Mouse (Mus musculus): ENCODE measurements at regions not wholly inside any gene's neighbourhood (a gene's known extent, or its start where the extent isn't known, plus 50 kb on each side); places are given as distances from the start of the nearest gene placed in this dataset.
A peak's percentile ranks its signal among the peaks of the same experiment; 100 is the strongest.

DNA sequence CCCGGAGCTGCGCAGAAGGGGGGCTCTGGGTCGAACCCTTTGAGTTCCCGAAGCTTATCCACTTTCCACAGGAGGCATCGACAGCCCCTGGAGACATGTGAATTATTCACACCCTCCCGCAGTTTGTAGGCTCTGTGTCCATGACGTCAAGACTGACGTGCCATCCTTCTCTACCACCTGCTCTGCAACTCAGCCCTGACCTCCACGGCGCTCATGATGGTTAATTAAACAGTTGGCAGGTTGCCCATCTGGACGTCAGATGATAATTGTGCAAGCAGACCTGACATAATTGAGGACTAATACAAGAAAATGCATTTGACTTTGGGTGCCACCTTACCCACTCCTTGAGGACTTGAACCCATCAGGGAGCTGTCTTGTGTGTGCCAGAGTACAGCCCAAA lies 121.1 kb upstream of the Ppp1r26 start:
- no peak for ATAC-seq (ENCODE audit: low FRiP score)
- H3K9me3 ChIP-seq (replicated peaks): no peaks in the 10 kb centered on the region

DNA sequence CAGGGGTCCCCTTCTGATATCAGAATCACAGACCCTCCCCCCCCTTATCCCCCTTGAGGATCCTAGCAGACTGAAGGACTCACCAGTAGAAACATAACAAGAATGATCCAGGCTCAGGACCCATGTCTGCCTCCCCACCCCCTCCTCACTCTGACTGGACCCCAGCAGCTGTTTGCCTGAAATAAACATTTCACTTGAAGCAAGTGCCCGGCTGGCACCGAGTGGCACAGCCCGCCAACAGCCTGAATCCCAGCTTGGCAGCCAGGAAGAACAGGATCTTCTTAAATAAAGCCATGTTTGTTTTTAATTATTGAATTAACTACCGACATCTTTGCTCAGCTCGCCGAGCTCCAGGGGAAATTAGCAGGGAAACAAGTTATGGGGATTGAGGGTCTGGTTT lies 120.5 kb upstream of the Ppp1r26 start:
- no peak for ATAC-seq (ENCODE audit: low FRiP score)
- 40% methylated on average over 6 of the region's 6 CpGs for WGBS

More for the DNA sequence above, 121.1 kb upstream of the Ppp1r26 start:
- Histone ChIP-seq H3K4me3 (replicated peaks) (no peak overlapping the region), H3K27ac (replicated peaks) (no peak overlapping the region), H3K4me2 (no peak overlapping the region), H3K4me1 (peaks cover 9% of the 10 kb centered on the region), H3K36me3 (no peaks in the 10 kb centered on the region), H3K9ac (replicated peaks) (no peak overlapping the region), H3K27me3 (replicated peaks) (no peaks in the 10 kb centered on the region)
- WGBS: 52% methylated on average over 11 of the region's 11 CpGs

DNA sequence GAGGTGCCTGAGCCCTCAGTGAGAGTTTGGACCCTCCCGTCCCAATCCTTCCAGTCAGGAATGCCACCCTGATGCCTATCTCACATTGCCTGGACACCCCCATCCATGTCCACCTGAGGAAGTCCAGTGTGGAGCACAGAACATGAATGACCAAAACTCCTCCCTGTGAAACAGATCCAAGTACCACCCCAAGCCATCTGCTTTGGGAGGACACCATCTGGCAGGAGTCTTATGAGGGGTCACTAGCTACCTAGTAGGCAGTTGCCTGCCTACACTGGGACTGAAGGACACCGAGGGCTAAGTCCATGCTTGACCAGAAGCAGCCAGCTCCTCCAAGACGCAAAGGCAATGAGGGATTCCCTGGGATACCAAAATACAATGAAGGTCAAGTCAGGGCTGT lies 119.9 kb upstream of the Ppp1r26 start:
- no peaks in the 10 kb centered on the region for H3K27me3 ChIP-seq (replicated peaks)
- no peak overlapping the region for H3K27ac ChIP-seq (replicated peaks)
- no peak for ATAC-seq (ENCODE audit: low FRiP score)
- H3K4me3 ChIP-seq (replicated peaks): no peak overlapping the region
- no peak overlapping the region for H3K9ac ChIP-seq (replicated peaks)
- peaks cover 9% of the 10 kb centered on the region for H3K4me1 ChIP-seq
- no peaks in the 10 kb centered on the region for H3K9me3 ChIP-seq (replicated peaks)
- H3K36me3 ChIP-seq: no peaks in the 10 kb centered on the region
- WGBS: 95% methylated on average over 3 of the region's 3 CpGs
- H3K4me2 ChIP-seq: no peak overlapping the region

More for the DNA sequence above, 120.5 kb upstream of the Ppp1r26 start:
- Histone ChIP-seq H3K4me2 (no peak overlapping the region), H3K27ac (replicated peaks) (no peak overlapping the region), H3K4me1 (peaks cover 9% of the 10 kb centered on the region), H3K9me3 (replicated peaks) (no peaks in the 10 kb centered on the region), H3K36me3 (no peaks in the 10 kb centered on the region), H3K9ac (replicated peaks) (no peak overlapping the region), H3K4me3 (replicated peaks) (no peak overlapping the region), H3K27me3 (replicated peaks) (no peaks in the 10 kb centered on the region)

DNA sequence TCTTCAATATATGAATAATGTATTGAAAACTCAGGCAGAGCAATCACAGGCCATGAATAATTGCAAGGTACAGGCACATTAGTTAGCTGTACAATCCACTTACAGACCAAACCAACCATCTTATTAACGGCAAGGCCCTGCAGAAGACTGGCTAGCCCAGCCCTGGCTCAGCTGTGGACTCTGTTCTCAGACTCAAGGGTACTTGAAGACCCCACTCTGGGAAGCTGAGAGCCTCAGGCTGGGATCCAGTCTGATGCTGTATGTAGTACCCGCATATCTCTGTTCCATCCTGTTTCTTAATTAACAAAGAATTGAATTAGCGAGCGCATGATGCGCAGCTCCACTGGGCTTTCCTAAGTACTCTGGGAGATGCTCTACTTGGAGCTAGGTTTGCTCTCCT lies 117.5 kb upstream of the Ppp1r26 start:
- no peak for ATAC-seq (ENCODE audit: low FRiP score)
- no peak overlapping the region for H3K4me2 ChIP-seq
- no peaks in the 10 kb centered on the region for H3K9me3 ChIP-seq (replicated peaks)
- no peaks in the 10 kb centered on the region for H3K27me3 ChIP-seq (replicated peaks)
- H3K27ac ChIP-seq (replicated peaks): no peak overlapping the region
- 73% methylated on average over 5 of the region's 5 CpGs for WGBS
- no peaks in the 10 kb centered on the region for H3K36me3 ChIP-seq
- H3K9ac ChIP-seq (replicated peaks): no peak overlapping the region
- peaks cover 9% of the 10 kb centered on the region for H3K4me1 ChIP-seq
- no peak overlapping the region for H3K4me3 ChIP-seq (replicated peaks)

DNA sequence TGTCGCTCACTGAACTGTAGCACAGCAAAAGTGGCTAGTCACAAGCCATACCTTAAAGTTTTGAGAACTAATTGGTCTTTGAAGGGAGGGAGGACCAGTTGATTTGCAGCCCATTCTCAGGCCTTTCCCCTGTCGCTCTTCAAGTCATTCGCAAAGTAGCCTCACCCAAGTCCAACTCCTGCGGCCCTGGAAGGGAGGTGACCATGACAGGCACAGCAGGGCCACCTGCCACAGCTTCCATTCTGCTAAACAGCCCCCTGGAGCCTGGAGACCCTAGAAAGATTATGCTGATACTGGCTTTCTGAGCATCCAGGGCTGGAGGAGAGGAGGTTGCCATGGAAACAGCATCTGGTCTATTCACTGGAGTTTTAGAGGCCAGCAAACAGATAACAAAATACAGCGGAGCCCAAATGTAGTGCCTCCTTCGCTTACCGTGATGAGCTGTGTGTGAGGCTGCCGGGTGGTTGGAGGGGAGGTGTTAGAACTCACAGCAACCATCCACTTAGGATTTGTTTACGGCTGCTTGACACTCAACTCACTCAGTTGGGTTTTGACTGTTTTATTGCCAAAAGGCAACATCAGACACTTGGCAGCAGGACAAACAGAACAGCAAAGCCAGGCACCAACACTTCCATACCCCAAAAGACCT lies 111.3 kb upstream of the Ppp1r26 start:
- WGBS: 29% methylated on average over 9 of the region's 9 CpGs
- Histone ChIP-seq H3K4me3 (replicated peaks) (no peak overlapping the region), H3K4me2 (no peak overlapping the region; the same call in 1 of the 2 replicates), H3K36me3 (no peaks in the 10 kb centered on the region), H3K9ac (replicated peaks) (no peak overlapping the region), H3K27me3 (replicated peaks) (no peaks in the 10 kb centered on the region), H3K9me3 (replicated peaks) (no peaks in the 10 kb centered on the region), H3K27ac (replicated peaks) (peak overlapping the region; percentile 54), H3K4me1 (peaks cover 28% of the 10 kb centered on the region)
- peak; percentile 72 for ATAC-seq (ENCODE audit: low FRiP score)

DNA sequence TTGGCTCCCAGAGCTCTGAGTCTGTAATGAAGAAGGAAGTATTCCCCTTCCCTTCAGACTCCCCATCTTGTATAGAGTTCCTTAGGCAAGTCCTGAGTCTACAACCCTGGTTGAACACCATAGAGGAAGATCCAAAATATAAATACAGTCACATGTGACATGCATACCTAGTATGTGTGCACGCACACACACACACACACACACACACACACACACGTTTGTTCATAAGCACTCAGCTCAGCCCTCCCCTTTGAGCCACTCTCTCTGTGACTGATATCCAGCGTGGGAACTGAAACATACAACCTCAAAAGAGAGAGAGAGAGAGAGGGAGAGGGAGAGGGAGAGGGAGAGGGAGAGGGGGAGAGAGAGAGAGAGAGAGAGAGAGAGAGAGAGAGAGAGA lies 110.8 kb upstream of the Ppp1r26 start:
- peak; percentile 29; the same call in 1 of the 2 replicates for ATAC-seq (ENCODE audit: low FRiP score)
- Histone ChIP-seq H3K27ac (replicated peaks) (peak overlapping the region; percentile 54), H3K9ac (replicated peaks) (no peak overlapping the region)

DNA sequence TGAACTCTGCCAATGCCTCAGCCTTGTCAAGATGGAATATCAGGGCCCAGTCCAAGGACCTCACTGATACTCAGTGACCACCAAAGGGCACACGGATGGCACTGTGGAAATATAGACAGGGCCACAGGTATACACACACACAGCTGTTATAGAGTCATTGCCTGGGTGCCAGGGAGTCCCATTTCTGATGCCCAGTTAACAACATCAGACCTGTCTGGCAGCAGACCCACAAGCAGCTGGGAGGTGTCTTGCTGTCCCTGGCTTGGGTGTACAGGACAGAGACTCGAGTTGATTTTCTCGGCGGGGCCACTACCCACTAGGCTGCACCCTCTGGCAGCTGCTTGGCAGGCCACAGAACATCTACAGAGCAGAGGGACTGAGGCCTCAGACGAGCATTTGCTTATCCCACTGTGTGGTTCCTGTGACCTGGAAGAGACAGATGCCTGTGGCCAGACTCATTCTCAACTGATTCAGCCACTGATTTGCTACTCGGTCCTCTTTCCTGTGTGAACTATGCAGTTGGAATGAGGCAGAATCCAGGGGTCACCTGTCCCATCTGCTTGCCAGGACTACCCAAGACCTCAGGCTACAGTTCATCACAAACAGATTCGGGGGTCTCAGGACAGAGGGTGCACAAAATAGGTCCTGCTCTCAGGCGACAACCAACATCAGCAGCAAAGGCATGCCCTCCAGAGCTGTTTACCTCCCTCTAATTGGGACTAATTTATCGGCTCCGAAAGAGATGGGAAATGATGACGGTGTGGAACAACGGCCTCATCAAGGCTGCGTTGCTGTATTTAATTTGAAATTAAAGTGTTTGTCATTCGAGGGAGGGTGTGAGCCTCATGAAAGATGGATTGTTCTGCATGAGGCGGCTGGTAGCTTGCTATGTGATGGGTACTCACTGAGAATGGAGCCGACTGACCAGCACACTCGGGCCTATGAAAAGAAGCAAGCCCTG lies 110.0 kb upstream of the Ppp1r26 start:
- no peaks in the 10 kb centered on the region for H3K9me3 ChIP-seq (replicated peaks)
- H3K36me3 ChIP-seq: no peaks in the 10 kb centered on the region
- no peak overlapping the region for H3K27ac ChIP-seq (replicated peaks)
- H3K4me3 ChIP-seq (replicated peaks): no peak overlapping the region
- H3K27me3 ChIP-seq (replicated peaks): no peaks in the 10 kb centered on the region
- WGBS: 57% methylated on average over 17 of the region's 17 CpGs
- H3K4me2 ChIP-seq: no peak overlapping the region
- no peak for ATAC-seq (ENCODE audit: low FRiP score)
- H3K4me1 ChIP-seq: peaks cover 28% of the 10 kb centered on the region
- H3K9ac ChIP-seq (replicated peaks): no peak overlapping the region

More for the DNA sequence above, 110.8 kb upstream of the Ppp1r26 start:
- Histone ChIP-seq H3K36me3 (no peaks in the 10 kb centered on the region), H3K4me3 (replicated peaks) (no peak overlapping the region), H3K4me1 (peaks cover 28% of the 10 kb centered on the region), H3K27me3 (replicated peaks) (no peaks in the 10 kb centered on the region), H3K9me3 (replicated peaks) (no peaks in the 10 kb centered on the region), H3K4me2 (no peak overlapping the region)
- 58% methylated on average over 3 of the region's 3 CpGs for WGBS

DNA sequence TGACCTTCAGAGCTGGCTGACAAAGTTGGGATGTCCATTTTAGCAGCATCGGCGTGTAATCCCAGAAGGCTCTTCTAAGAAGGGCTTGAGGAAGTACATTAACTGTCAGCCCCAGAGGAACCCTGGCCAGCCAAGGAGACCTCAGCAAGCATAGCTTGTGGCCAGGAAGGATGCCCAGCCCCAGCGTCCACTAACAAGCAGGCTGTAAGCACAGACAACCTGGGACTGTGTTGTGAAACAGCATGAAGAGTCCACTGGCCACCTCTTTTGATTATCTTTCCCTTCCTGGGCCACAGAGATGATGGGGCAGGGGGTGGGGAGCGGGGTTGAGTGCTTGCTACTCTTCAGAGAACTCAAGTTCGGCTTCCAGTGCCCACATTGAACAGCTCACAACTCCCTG lies 109.0 kb upstream of the Ppp1r26 start:
- peaks cover 28% of the 10 kb centered on the region for H3K4me1 ChIP-seq
- H3K4me3 ChIP-seq (replicated peaks): no peak overlapping the region
- no peak overlapping the region for H3K27ac ChIP-seq (replicated peaks)
- H3K27me3 ChIP-seq (replicated peaks): no peaks in the 10 kb centered on the region
- H3K36me3 ChIP-seq: no peaks in the 10 kb centered on the region
- H3K9ac ChIP-seq (replicated peaks): no peak overlapping the region
- H3K4me2 ChIP-seq: no peak overlapping the region
- no peaks in the 10 kb centered on the region for H3K9me3 ChIP-seq (replicated peaks)
- ATAC-seq (ENCODE audit: low FRiP score): no peak
- 84% methylated on average over 5 of the region's 5 CpGs for WGBS

DNA sequence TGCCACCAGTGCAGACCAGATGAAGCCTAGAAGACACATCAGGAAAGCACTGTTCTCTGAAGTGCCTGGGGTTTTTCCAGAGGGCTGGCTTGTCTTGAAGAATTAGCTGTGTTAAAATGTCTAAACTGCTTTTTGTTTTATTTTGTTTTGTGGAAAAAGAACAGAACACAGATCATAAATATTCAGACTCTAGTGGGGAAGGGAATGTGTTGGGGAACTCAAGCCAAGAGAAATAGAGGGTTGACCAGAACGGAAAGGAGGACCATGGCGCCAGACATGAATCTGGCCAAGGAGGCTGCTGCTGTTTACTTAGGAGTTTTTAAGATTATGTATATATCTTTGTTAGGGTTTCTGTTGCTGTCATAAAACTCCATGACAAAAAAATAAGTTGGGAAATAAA lies 105.3 kb upstream of the Ppp1r26 start:
- H3K36me3 ChIP-seq: no peaks in the 10 kb centered on the region
- H3K4me3 ChIP-seq (replicated peaks): no peak overlapping the region
- no peaks in the 10 kb centered on the region for H3K27me3 ChIP-seq (replicated peaks)
- no peak overlapping the region for H3K9ac ChIP-seq (replicated peaks)
- ATAC-seq (ENCODE audit: low FRiP score): no peak
- no peak overlapping the region for H3K4me2 ChIP-seq
- H3K4me1 ChIP-seq: peaks cover 10% of the 10 kb centered on the region; the same call in 1 of the 2 replicates
- 79% methylated on average over 2 of the region's 2 CpGs for WGBS
- no peaks in the 10 kb centered on the region for H3K9me3 ChIP-seq (replicated peaks)
- H3K27ac ChIP-seq (replicated peaks): no peak overlapping the region

DNA sequence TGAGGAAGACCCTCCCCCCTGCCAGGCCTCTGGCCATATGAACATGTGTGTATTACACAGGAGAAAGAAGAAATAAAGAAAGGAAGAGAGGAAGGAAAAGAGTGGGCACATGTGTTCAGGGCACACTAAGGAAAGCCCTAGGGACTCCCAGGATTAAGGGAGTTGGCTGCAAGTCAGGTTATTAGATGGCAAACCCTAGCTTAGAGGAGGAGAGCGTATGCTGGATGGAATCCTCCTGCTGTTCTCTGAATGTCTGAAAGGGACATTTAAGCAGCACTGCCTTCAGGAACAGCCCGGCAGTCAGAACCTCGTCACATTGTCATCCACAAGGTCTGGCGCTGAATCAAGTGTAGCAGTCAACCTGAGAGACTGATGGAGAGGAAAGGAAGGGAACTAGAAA lies 98.1 kb upstream of the Ppp1r26 start:
- no peak overlapping the region for H3K9ac ChIP-seq (replicated peaks)
- ATAC-seq (ENCODE audit: low FRiP score): no peak
- H3K27me3 ChIP-seq (replicated peaks): no peaks in the 10 kb centered on the region
- H3K36me3 ChIP-seq: no peaks in the 10 kb centered on the region
- no peak overlapping the region for H3K27ac ChIP-seq (replicated peaks)
- no peak overlapping the region for H3K4me2 ChIP-seq
- no peak overlapping the region for H3K4me3 ChIP-seq (replicated peaks)
- H3K9me3 ChIP-seq (replicated peaks): no peaks in the 10 kb centered on the region
- 54% methylated on average over 4 of the region's 4 CpGs for WGBS
- H3K4me1 ChIP-seq: no peaks in the 10 kb centered on the region

DNA sequence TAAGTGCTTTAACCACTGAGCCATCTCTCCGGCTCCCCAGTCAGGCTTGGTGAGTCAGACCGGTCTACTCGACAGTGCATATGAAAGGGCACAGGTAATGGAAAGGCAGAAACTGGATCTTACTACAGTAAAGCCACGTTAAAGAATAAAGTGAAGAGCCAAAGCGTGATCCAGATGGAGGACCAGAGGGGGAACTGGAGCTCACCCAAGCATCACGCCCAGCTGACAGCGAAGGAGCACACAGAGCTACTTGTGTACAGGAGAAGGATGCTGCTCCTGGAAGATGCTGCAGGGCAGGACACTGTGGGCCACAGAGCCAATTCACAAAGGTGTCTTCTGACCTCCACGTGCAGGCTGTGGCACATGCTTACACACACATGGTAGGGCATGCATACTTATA lies 96.7 kb upstream of the Ppp1r26 start:
- Histone ChIP-seq H3K27me3 (replicated peaks) (no peaks in the 10 kb centered on the region), H3K4me1 (no peaks in the 10 kb centered on the region), H3K9me3 (replicated peaks) (no peaks in the 10 kb centered on the region), H3K4me3 (replicated peaks) (no peak overlapping the region), H3K9ac (replicated peaks) (no peak overlapping the region), H3K36me3 (no peaks in the 10 kb centered on the region), H3K4me2 (no peak overlapping the region), H3K27ac (replicated peaks) (no peak overlapping the region)
- WGBS: 87% methylated on average over 8 of the region's 8 CpGs
- no peak for ATAC-seq (ENCODE audit: low FRiP score)

DNA sequence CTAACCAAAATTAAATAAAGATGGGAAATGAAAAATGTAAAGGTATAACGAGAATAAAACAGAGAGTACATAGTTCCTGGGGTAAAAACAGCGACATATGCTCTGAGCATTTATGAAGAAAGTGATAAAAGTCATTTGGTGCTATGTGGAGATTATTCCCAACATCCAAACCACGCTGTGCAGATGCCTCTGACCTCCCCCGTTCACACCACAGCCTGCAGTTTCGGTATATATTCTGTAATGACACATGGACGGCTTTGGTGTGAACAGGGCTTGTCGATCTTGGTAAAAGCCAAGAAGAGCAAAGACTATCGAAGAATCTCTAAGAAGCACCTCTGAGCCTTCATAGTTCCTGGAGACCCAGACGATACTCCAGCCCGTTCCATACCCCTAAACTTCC lies 95.2 kb upstream of the Ppp1r26 start:
- no peak overlapping the region for H3K4me2 ChIP-seq
- no peak for ATAC-seq (ENCODE audit: low FRiP score)
- no peak overlapping the region for H3K4me3 ChIP-seq (replicated peaks)
- H3K4me1 ChIP-seq: no peaks in the 10 kb centered on the region
- H3K27me3 ChIP-seq (replicated peaks): no peaks in the 10 kb centered on the region
- H3K9ac ChIP-seq (replicated peaks): no peak overlapping the region
- no peaks in the 10 kb centered on the region for H3K36me3 ChIP-seq
- H3K27ac ChIP-seq (replicated peaks): no peak overlapping the region
- WGBS: 94% methylated on average over 10 of the region's 10 CpGs
- H3K9me3 ChIP-seq (replicated peaks): no peaks in the 10 kb centered on the region

Data from neural tube, embryonic 15.5 days (tissue).